Mouse (Mus musculus): ENCODE data around the gene Draxin. TPM values are rescaled to one million over a fixed set of nuclear protein-coding genes. Genes with fewer than 3 reads are reported as not detected.
A peak's percentile ranks its signal among the peaks of the same experiment; 100 is the strongest.

The Draxin gene
- total and polyA plus RNA-seq, 2 experiments from 2014 or later = 8.7 to 40.5 TPM

DNA sequence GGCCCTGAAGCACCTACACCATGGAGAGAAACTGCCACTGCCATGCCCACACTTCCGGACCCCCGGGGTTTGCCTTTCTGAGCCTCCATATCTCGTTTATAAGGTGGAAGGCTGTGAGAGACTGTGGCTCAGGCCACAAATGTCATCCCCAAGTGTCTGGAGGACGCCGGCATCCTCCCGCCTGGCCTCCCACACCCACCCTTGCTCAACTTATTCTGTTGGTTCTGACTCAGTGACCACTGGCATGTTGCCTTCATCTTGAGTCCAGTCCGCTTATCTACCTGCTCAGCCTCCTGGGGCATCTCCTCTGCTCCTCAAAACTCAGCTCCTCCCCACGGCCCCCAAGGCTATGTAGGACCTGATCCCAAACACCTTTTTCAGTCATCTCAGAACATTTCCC, 63.2 kb downstream of the Draxin start:
- Histone ChIP-seq H3K27ac (ENCODE audit: low read depth, low read length) (no peak overlapping the region), H3K9ac (no peak overlapping the region), H3K9me3 (ENCODE audit: low read length) (no peaks in the 10 kb centered on the region), H3K4me2 (ENCODE audit: low read depth) (no peak overlapping the region), H3K36me3 (ENCODE audit: insufficient read depth) (no peaks in the 10 kb centered on the region), H3K4me3 (ENCODE audit: low read depth, low read length) (no peak overlapping the region), H3K4me1 (ENCODE audit: insufficient read depth) (no peaks in the 10 kb centered on the region), H3K27me3 (ENCODE audit: insufficient read depth, low read length) (no peaks in the 10 kb centered on the region)
- ATAC-seq (no peak), DNase-seq (no peak)
- no peak for TF ChIP-seq CTCF (IDR thresholded peaks at IDR 0.05; ENCODE audit: low read depth)
- 89% methylated on average over 8 of the region's 8 CpGs for WGBS

DNA sequence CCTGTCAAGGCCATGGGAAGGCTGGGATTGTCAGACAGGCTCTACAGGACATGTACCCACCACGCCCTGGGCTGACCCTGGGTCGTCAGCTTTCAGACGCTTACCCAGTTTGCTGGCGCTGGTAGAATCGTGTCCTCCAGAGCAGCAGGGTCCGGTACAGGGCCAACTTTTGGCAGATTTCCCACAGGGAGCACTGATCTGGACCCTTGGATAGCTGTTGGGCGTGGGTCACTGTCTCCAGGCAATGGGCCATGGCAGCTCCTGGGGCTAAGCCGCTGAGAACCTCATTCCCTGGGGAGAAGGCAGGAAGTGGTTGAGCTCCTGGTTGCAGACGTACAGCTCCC, 64.1 kb downstream of the Draxin start:
- H3K4me2 ChIP-seq (ENCODE audit: low read depth) = no peak overlapping the region
- ATAC-seq = no peak
- no peak overlapping the region for H3K4me3 ChIP-seq (ENCODE audit: low read depth, low read length)
- H3K27me3 ChIP-seq (ENCODE audit: insufficient read depth, low read length) = no peaks in the 10 kb centered on the region
- no peaks in the 10 kb centered on the region for H3K4me1 ChIP-seq (ENCODE audit: insufficient read depth)
- no peaks in the 10 kb centered on the region for H3K9me3 ChIP-seq (ENCODE audit: low read length)
- no peaks in the 10 kb centered on the region for H3K36me3 ChIP-seq (ENCODE audit: insufficient read depth)
- no peak overlapping the region for H3K27ac ChIP-seq (ENCODE audit: low read depth, low read length)
- TF ChIP-seq CTCF (IDR thresholded peaks at IDR 0.05; ENCODE audit: low read depth) = no peak
- 57% methylated on average over 9 of the region's 9 CpGs for WGBS
- no peak for DNase-seq
- H3K9ac ChIP-seq = no peak overlapping the region

GRCm38 (mm10) chr4:148065702-148066400, 64.6 kb downstream of the Draxin start:
- Histone ChIP-seq H3K4me3 (ENCODE audit: low read depth, low read length) (no peak overlapping the region), H3K27me3 (ENCODE audit: insufficient read depth, low read length) (no peaks in the 10 kb centered on the region), H3K4me2 (ENCODE audit: low read depth) (no peak overlapping the region), H3K9ac (no peak overlapping the region), H3K4me1 (ENCODE audit: insufficient read depth) (no peaks in the 10 kb centered on the region), H3K9me3 (ENCODE audit: low read length) (no peaks in the 10 kb centered on the region), H3K27ac (ENCODE audit: low read depth, low read length) (no peak overlapping the region), H3K36me3 (ENCODE audit: insufficient read depth) (no peaks in the 10 kb centered on the region)
- ATAC-seq (no peak), DNase-seq (no peak)
- WGBS = 44% methylated on average over 6 of the region's 6 CpGs
- TF ChIP-seq CTCF (IDR thresholded peaks at IDR 0.05; ENCODE audit: low read depth) = no peak

GRCm38 (mm10) chr4:148061086-148061480, 69.4 kb downstream of the Draxin start:
- H3K27me3 ChIP-seq (ENCODE audit: insufficient read depth, low read length) = no peaks in the 10 kb centered on the region
- no peak for TF ChIP-seq CTCF (IDR thresholded peaks at IDR 0.05; ENCODE audit: low read depth)
- no peaks in the 10 kb centered on the region for H3K9me3 ChIP-seq (ENCODE audit: low read length)
- H3K27ac ChIP-seq (ENCODE audit: low read depth, low read length) = no peak overlapping the region
- 91% methylated on average over 9 of the region's 9 CpGs for WGBS
- peaks cover 24% of the 10 kb centered on the region for H3K36me3 ChIP-seq (ENCODE audit: insufficient read depth)
- H3K4me1 ChIP-seq (ENCODE audit: insufficient read depth) = no peaks in the 10 kb centered on the region
- no peak overlapping the region for H3K9ac ChIP-seq
- no peak for ATAC-seq
- no peak for DNase-seq
- H3K4me3 ChIP-seq (ENCODE audit: low read depth, low read length) = no peak overlapping the region
- H3K4me2 ChIP-seq (ENCODE audit: low read depth) = no peak overlapping the region

- Histone ChIP-seq H3K4me1 (ENCODE audit: insufficient read depth) (no peaks in the 10 kb centered on the region), H3K9me3 (ENCODE audit: low read length) (no peaks in the 10 kb centered on the region), H3K27ac (ENCODE audit: low read depth, low read length) (no peak overlapping the region), H3K36me3 (ENCODE audit: insufficient read depth) (peaks cover 31% of the 10 kb centered on the region), H3K27me3 (ENCODE audit: insufficient read depth, low read length) (no peaks in the 10 kb centered on the region), H3K9ac (no peak overlapping the region), H3K4me3 (ENCODE audit: low read depth, low read length) (no peak overlapping the region), H3K4me2 (ENCODE audit: low read depth) (no peak overlapping the region)
- WGBS = 51% methylated on average over 13 of the region's 13 CpGs
- peak; percentile 55 for TF ChIP-seq CTCF (IDR thresholded peaks at IDR 0.05; ENCODE audit: low read depth)
- ATAC-seq (no peak), DNase-seq (no peak)
Measured at GRCm38 (mm10) chr4:148060120-148061085, 70.1 kb downstream of the Draxin start.

GRCm38 (mm10) chr4:148058993-148059392, 71.5 kb downstream of the Draxin start:
- H3K4me2 ChIP-seq (ENCODE audit: low read depth) = no peak overlapping the region
- H3K4me3 ChIP-seq (ENCODE audit: low read depth, low read length) = no peak overlapping the region
- peak; percentile 70 for DNase-seq
- WGBS = 62% methylated on average over 6 of the region's 6 CpGs
- peaks cover 43% of the 10 kb centered on the region for H3K36me3 ChIP-seq (ENCODE audit: insufficient read depth)
- H3K27ac ChIP-seq (ENCODE audit: low read depth, low read length) = peak overlapping the region; percentile 42; the same call in 1 of the 2 replicates
- no peak overlapping the region for H3K9ac ChIP-seq
- H3K27me3 ChIP-seq (ENCODE audit: insufficient read depth, low read length) = no peaks in the 10 kb centered on the region
- H3K4me1 ChIP-seq (ENCODE audit: insufficient read depth) = no peaks in the 10 kb centered on the region
- peak; percentile 84 for ATAC-seq
- no peaks in the 10 kb centered on the region for H3K9me3 ChIP-seq (ENCODE audit: low read length)
- no peak for TF ChIP-seq CTCF (IDR thresholded peaks at IDR 0.05; ENCODE audit: low read depth)
